Mouse (Mus musculus): Measurements from ENCODE around the gene Hspa4.

DNA sequence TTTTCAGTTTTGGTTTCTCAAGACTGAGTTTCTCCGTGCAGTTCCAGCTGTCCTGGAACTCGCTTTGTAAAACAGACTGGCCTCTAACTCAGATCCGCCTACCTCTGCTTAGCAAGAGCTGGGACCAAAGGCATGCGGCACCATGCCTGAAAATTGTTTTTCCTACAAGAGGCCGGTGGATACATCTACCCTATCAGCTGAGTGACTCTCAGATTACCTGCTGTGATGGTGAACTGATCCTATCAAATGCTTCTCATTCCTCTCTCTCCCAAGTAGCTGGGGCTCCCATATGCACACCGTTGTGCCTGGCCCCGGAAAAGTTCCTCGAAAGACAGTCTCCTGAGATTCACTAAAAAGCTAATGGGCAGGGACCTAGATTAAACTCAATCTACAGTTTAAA is 37.4 kb upstream of the Hspa4 start:
- TF ChIP-seq CTCF (IDR thresholded peaks at IDR 0.05; ENCODE audit: low read depth) (no peak), EP300 (IDR thresholded peaks at IDR 0.05; ENCODE audit: low read depth) (no peak)

All from liver, postnatal 0 days (tissue).